Mouse (Mus musculus) stomach, embryonic 14.5 days (tissue): Measurements from ENCODE around the gene Snx30. TPM values are rescaled to one million over a fixed set of nuclear protein-coding genes. Genes with fewer than 3 reads are reported as not detected.
"Not testable (repeated sequence)": the region's sequence is repeated elsewhere in the genome, so short reads cannot be mapped to it uniquely, and the experiment has no call there.

Experiments
- ATAC-seq: fragments of 200-750 bp; cut with Nextera tagmentation; 2 replicates; pipeline ENCODE4 v1.8.0; 2017; ENCODE audit warnings: low read depth, moderate TSS enrichment; ENCODE audit not compliant: insufficient number of reproducible peaks, insufficient read depth, low FRiP score
- H3K27ac ChIP-seq: fragments of 300-500 bp; sonication (generic); 2 replicates; pipeline ENCODE4 v1.5.1; 2014; ENCODE audit warnings: mild to moderate bottlenecking, low read length, moderate library complexity, mixed read lengths
- H3K27me3 ChIP-seq: fragments of 300-500 bp; sonication (generic); 2 replicates; pipeline ENCODE4 v1.6.1; 2014; ENCODE audit warnings: low read length, control low read depth, mixed read lengths; ENCODE audit not compliant: control insufficient read depth, insufficient read depth
- H3K36me3 ChIP-seq: fragments of 300-500 bp; sonication (generic); 2 replicates; pipeline ENCODE4 v1.6.1; 2014; ENCODE audit warnings: mild to moderate bottlenecking, control low read depth, low read length, moderate library complexity, mixed read lengths; ENCODE audit not compliant: control insufficient read depth, insufficient read depth
- H3K4me1 ChIP-seq: fragments of 300-500 bp; sonication (generic); 2 replicates; pipeline ENCODE4 v1.6.1; 2014; ENCODE audit warnings: low read length, control low read depth, mixed read lengths; ENCODE audit not compliant: control insufficient read depth, insufficient read depth
- H3K4me2 ChIP-seq: fragments of 300-500 bp; sonication (generic); replicated peaks from 2 replicates; pipeline ENCODE4 v1.6.1; 2014; ENCODE audit warnings: low read depth, low read length, control low read depth
- H3K4me3 ChIP-seq: fragments of 300-500 bp; sonication (generic); 2 replicates; pipeline ENCODE4 v1.5.1; 2014; ENCODE audit warnings: low read depth, low read length, control low read depth
- H3K9ac ChIP-seq: fragments of 300-500 bp; sonication (generic); replicated peaks from 2 replicates; pipeline ENCODE4 v1.6.1; 2014; ENCODE audit warnings: low read depth, mild to moderate bottlenecking, control low read depth, low read length, moderate library complexity, mixed read lengths
- H3K9me3 ChIP-seq: fragments of 300-500 bp; sonication (generic); 2 replicates; pipeline ENCODE4 v1.6.1; 2016; ENCODE audit warnings: low read depth, low read length, control low read depth; ENCODE audit not compliant: control insufficient read depth
- WGBS: fragments of 180-500 bp; shearing (Covaris S2); extraction: QIAGEN DNeasy Blood & Tissue Kit; methylation state at CpG from one replicate; pipeline ENCODE4 v1.1.7; 2014; 5-methylcytosine and 5-hydroxymethylcytosine counted together
- polyA plus RNA-seq: library from polyadenylated mRNA; unstranded; fragments of >200 nt; fragmentation: Nextera tagmentation; extraction: Ambion mirVana; gene quantifications from 2 replicates; pipeline ENCODE4 v1.2.1, GENCODE M21; 2014

The Snx30 gene
- polyA plus RNA-seq, 1 experiment from 2014 or later, result 8.9 TPM

DNA sequence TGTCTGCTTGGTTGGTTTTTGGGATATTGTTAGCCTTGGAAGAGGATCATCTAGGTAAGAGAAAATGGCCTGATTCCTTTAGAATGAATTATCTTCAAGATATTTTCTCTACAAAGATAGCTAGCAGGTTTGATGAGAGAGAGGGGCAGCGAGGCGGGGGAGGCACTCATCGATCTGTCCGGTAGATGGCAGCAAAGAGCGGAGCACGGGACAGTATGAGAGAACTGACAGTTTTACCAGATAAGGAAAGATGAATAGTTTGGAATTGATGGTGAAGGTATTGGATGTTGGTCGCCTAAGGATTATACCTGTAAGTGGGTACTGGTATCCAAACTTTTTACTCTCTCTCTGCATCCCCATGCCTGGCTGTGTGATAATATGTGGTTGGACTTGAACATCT lies 19.0 kb upstream of the Snx30 start:
- 1% methylated on average over 7 of the region's 7 CpGs for WGBS
- 0 out of 2 replicates have a peak, but pooled peaks have one; percentile 30 for ATAC-seq
- H3K9me3 ChIP-seq, result no peaks in the 10 kb centered on the region
- no peak overlapping the region for H3K4me3 ChIP-seq
- no peaks in the 10 kb centered on the region for H3K36me3 ChIP-seq
- no peaks in the 10 kb centered on the region for H3K4me1 ChIP-seq
- H3K4me2 ChIP-seq, result no peak overlapping the region
- no peaks in the 10 kb centered on the region for H3K27me3 ChIP-seq
- H3K27ac ChIP-seq, result no peak overlapping the region
- no peak overlapping the region for H3K9ac ChIP-seq

DNA sequence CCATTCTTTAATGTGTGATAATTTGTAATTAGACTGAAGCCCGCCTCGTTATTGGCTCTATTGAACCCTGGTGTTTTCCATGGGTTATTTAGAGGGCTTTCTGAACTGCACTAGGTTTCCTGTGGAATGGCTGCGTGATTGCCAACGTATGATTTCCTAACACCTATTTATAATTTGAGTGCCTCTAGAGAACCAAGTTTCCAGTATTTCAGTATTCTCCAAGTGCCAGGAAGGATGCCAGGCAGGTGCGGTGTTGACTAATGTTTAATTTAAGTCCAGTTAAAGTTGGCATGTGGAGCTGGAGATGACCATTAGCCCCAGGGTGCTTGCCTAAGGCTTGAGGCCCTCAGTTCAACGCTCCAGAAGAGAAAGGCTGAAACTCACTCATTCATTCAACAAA lies 18.5 kb upstream of the Snx30 start:
- 67% methylated on average over 6 of the region's 6 CpGs for WGBS
- H3K36me3 ChIP-seq, result no peaks in the 10 kb centered on the region
- no peak overlapping the region for H3K27ac ChIP-seq
- H3K27me3 ChIP-seq, result no peaks in the 10 kb centered on the region
- no peaks in the 10 kb centered on the region for H3K9me3 ChIP-seq
- H3K4me3 ChIP-seq, result no peak overlapping the region
- H3K9ac ChIP-seq, result no peak overlapping the region
- H3K4me2 ChIP-seq, result no peak overlapping the region
- H3K4me1 ChIP-seq, result no peaks in the 10 kb centered on the region
- ATAC-seq, result no peak

DNA sequence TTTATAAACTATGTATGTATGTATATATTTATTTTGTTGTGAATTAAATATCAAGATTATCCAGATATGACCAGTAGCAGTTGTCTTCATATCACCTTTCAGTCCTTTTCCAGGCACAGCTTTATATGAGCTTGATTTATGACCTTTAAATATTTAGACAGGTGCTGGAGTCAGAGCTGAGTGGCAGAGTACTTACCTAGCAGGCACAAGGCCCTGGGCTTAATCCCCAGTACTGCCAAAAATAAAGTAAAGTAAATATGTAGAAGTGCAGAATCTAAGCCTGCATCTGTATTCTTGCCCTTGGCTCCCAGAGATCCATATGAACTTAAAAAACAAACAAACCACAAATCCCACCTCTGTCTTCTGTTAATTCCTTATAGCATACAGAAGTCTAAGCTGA lies 16.6 kb upstream of the Snx30 start:
- Histone ChIP-seq H3K27me3 (no peaks in the 10 kb centered on the region), H3K4me3 (no peak overlapping the region), H3K9me3 (no peaks in the 10 kb centered on the region), H3K27ac (no peak overlapping the region), H3K4me2 (no peak overlapping the region), H3K9ac (no peak overlapping the region), H3K36me3 (no peaks in the 10 kb centered on the region), H3K4me1 (no peaks in the 10 kb centered on the region)
- no peak; the same call in 1 of the 2 replicates for ATAC-seq

DNA sequence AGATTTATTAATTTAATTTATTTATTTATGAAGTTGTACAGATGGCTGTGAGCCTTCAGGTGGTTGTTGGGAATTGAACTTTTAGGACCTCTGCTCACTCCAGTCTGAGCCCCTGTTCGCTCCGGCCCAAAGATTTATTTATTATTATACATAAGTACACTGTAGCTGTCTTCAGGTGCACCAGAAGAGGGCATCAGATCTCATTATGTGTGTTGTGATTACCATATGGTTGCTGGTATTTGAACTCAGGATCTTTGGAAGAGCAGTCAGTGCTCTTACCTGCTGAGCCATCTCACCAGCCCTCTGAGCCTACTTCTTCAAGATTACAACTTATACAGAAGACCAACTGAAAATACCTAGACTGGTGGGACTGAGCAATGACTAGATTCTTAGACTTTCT lies 12.0 kb upstream of the Snx30 start:
- H3K27ac ChIP-seq, H3K4me1 ChIP-seq, ATAC-seq, H3K36me3 ChIP-seq, H3K4me2 ChIP-seq, H3K4me3 ChIP-seq, H3K27me3 ChIP-seq, H3K9ac ChIP-seq, H3K9me3 ChIP-seq: not testable (repeated sequence)
- 79% methylated on average over 2 of the region's 2 CpGs for WGBS

DNA sequence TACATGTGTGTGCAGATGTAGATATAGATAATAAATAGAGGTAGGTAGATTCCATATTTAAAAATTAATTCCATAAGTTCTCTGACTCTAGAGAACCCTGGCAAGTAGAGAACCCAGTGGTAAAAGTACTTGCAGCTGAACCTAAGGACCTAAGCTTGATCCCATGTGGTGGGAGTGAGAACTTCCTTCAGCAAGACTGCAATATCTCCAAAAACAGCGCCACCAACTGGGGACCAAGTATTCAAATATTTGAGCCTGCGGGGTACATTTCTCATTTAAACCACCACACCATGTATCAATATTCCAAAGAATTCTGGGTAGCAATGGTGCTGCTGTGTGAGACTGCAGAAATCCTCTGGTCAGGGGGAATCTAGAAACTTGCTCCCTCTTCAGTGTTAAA lies 11.5 kb upstream of the Snx30 start:
- no peak for ATAC-seq
- no peak overlapping the region for H3K9ac ChIP-seq
- no peak overlapping the region for H3K4me2 ChIP-seq
- no peak overlapping the region for H3K27ac ChIP-seq
- no peaks in the 10 kb centered on the region for H3K4me1 ChIP-seq
- H3K36me3 ChIP-seq, result no peaks in the 10 kb centered on the region
- no peak overlapping the region for H3K4me3 ChIP-seq
- no peaks in the 10 kb centered on the region for H3K9me3 ChIP-seq
- H3K27me3 ChIP-seq, result no peaks in the 10 kb centered on the region
- 76% methylated on average over 2 of the region's 2 CpGs for WGBS

DNA sequence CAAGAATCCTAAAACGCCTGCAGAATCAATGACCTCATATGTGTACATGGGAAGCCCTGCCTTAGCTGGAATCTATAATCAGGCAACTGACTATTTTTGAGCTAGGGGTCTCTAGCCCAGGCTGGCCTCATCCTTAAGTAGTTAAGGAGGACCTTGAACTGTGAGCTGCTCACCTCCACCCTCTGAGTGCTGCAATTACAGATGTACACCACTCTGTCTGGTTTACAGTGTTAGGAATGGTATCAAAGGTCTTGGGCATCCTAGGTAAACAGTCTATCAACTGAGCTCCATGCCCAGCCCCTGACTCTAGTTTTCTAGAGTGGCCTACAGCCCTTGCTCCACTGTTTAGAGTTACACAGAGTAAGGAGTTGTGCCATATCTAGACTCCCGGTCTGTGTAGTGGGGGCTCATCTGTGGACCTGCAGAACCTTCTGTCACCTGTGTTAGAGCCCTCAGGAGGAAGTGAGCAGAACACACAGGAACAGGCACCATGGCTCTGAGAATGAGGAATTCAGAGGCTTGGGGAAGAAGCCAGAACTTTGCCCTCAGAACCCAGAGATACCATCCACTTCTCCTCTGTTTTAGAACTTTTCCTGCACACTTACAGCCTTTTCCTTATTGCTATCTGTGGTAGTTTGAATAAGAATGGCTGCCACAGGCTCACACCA lies 9.7 kb upstream of the Snx30 start:
- Histone ChIP-seq H3K4me2 (no peak overlapping the region), H3K9me3 (no peaks in the 10 kb centered on the region), H3K4me3 (no peak overlapping the region), H3K36me3 (no peaks in the 10 kb centered on the region), H3K27ac (no peak overlapping the region), H3K9ac (no peak overlapping the region), H3K27me3 (no peaks in the 10 kb centered on the region), H3K4me1 (no peaks in the 10 kb centered on the region)
- 77% methylated on average over 2 of the region's 2 CpGs for WGBS
- ATAC-seq, result no peak

DNA sequence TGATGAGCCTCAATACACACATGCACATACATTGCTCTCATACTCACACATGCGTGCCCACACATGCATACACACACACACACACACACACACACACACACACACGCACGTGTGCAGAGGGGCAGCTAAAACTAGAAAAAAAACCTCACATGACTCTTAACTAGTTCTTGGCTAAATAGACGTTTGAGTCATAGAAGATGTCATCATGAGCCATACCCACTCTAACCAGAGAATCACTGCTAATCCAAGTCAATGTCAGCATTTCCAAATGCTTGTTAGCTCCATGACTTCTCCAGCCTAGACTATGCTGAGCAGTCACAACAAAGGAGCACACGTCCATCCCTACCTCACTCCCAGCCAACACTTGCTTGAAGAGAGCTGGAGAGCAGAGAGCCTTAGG lies 5.5 kb upstream of the Snx30 start:
- H3K27ac ChIP-seq, result no peak overlapping the region
- H3K4me2 ChIP-seq, result no peak overlapping the region
- 84% methylated on average over 5 of the region's 5 CpGs for WGBS
- H3K4me3 ChIP-seq, result no peak overlapping the region
- no peaks in the 10 kb centered on the region for H3K27me3 ChIP-seq
- no peaks in the 10 kb centered on the region for H3K4me1 ChIP-seq
- ATAC-seq, result no peak
- no peaks in the 10 kb centered on the region for H3K36me3 ChIP-seq
- H3K9ac ChIP-seq, result no peak overlapping the region
- H3K9me3 ChIP-seq, result no peaks in the 10 kb centered on the region

DNA sequence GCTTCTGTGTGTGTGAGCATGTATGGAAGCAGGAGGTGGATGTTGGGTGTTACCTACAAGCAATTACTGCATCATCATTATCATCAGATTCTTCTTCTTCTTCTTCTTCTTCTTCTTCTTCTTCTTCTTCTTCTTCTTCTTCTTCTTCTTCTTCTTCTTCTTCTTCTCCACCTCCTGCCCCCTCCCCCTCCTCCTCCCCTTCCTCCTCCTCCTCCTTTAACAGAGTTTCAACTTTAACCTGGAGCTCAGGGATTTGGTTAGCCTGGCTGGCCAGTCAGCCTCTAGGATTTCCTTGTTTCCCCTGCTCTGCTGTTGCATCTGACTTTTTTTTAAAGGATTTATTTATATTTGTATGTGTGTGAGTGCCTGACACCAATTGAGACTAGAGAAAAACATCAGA lies 4.2 kb upstream of the Snx30 start, which contains the start of gene Inip:
Gene Inip (minus strand): TSS at position 101 of the 400 bp plus-strand sequence.
- no peak within 1 kb of the TSS for H3K4me3 ChIP-seq
- no peaks in the 10 kb centered on the region for H3K27me3 ChIP-seq
- no peak for ATAC-seq
- H3K36me3 ChIP-seq, result no peaks in the 10 kb centered on the region
- no peaks in the 10 kb centered on the region for H3K4me1 ChIP-seq
- no peak within 1 kb of the TSS for H3K9ac ChIP-seq
- no peak within 1 kb of the TSS for H3K27ac ChIP-seq
- no peak within 1 kb of the TSS for H3K4me2 ChIP-seq
- no peaks in the 10 kb centered on the region for H3K9me3 ChIP-seq

DNA sequence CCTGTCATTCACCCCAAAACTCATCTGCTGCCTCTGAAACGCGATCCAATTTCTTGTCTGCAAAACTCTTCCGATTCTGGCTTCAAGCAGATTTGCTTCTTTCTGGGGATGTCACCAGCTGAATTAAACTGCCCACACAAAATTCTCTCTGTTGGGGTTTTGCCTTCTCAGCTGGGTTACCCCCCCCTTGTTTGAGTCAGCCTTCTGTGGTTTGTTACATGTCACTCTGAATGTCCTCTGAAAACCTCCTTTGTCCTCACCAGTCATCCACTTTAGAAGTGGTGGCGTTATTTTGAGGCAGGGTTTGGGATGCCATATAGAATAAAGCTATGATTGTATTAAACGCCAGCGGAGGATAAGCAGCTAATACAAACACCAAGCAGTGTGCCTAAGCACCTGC lies 3.5 kb upstream of the Snx30 start:
- 78% methylated on average over 6 of the region's 6 CpGs for WGBS
- ATAC-seq, result no peak
- no peaks in the 10 kb centered on the region for H3K9me3 ChIP-seq
- no peaks in the 10 kb centered on the region for H3K36me3 ChIP-seq
- no peak overlapping the region for H3K4me3 ChIP-seq
- H3K9ac ChIP-seq, result no peak overlapping the region
- H3K27ac ChIP-seq, result no peak overlapping the region
- H3K4me1 ChIP-seq, result peaks cover 4% of the 10 kb centered on the region; the same call in 1 of the 2 replicates
- H3K4me2 ChIP-seq, result no peak overlapping the region
- H3K27me3 ChIP-seq, result no peaks in the 10 kb centered on the region
